Mouse (Mus musculus) heart, postnatal 25 days (tissue): ENCODE results near the gene Stn1. TPM values are rescaled to one million over a fixed set of nuclear protein-coding genes. Genes with fewer than 3 reads are reported as not detected.

Experiments used
- DNase-seq: peaks from one replicate; pipeline ENCODE4 v3.0.0; 2022; ENCODE audit warnings: low spot score
- intact Hi-C: fragments of 180-260 bp; cut with DNase I; formaldehyde crosslinking; loops from one replicate; pipeline ENCODE4 v1.15.1; 2025
- total RNA-seq, 2 experiments: library from RNA; stranded (reverse); gene quantifications; 2 replicates each; pipeline ENCODE4 v1.2.3; 2021

Gene Stn1
- total RNA-seq, 2 experiments from 2014 or later: 17.8 to 18.9 TPM

DNA sequence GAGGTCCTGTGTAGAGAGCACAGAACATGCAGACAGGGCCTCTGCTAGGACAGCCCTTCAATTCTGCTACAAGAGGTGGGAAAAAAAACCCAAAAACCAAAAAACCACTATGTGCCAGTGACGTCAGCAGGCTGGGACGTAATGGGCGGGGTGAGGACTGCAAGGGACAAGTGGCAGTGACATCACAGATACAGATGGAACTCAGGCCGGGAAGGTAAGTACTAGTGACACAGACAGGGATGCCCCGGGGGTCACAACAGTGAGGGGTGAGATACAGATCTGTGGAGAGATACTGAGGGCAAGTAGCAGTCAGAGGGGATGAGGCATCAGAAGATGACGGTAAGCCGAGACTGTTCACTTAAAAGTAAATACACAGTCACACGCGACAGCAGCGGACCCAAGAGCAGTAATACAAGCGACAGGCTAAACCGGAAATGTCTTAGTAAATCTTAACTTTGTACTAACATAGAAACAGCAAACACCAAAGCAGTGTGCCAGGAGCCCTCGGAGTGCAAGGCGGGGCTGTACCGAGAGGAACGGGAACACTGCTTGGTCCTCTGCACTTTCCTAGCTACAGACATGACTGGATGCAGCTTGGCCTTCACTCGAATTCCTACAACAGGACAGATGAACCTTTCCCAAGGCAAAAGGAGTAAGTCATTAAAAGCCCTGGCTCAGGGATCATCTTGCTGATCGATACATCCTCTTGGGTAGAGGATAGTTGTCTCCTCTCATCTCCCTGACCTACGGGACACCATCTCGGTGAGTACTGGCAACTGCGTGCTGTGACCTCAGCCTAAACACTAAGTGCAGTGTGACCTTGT lies 24.3 kb downstream of the Stn1 start:
- no peak for DNase-seq
- intact Hi-C loops: loop anchor here (2.0 kb wide), 1 partner anchor 68 kb away; no protein-coding TSS in a partner anchor

DNA sequence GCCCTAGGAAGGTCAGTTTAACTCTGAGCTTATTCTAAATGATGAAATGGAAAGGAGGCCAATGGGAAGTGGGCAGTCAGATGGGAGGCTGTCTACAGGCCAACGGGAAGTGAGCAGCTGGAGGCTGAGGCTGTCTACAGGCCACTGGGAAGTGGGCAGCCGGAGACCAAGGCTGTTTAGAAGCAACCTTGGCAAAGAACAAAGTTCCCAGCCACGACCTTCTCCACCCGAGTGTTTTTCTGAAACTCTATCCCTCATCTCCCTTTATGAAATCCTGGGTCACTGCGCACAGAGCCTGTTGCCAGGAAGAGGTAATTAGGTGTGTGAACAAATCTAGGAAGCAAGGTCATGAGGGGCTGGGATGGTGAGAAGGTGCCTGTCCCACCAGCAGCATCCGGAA lies 25.3 kb downstream of the Stn1 start:
- no peak for DNase-seq
- intact Hi-C loops: loop anchor here (2.0 kb wide), 1 partner anchor 69 kb away; no protein-coding TSS in a partner anchor

DNA sequence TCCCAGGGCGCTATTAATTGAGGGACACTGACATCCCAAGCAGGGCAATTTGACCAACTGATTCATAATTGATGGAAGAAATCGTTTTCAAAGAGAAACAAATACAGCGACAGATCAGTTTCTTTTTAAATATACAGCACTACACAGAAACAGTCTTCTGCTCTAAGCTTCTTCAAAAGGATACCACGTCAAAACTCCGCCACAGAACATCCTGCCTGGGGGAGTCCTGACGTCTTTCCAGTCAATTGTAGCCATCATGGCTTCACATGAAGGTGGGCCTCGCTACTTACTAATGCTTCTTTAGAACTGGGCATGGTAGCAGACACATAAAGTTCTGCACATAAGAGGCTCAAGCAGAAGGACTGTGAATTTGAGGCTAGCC lies 26.0 kb downstream of the Stn1 start:
- intact Hi-C loops: no loop called here
- DNase-seq: no peak

DNA sequence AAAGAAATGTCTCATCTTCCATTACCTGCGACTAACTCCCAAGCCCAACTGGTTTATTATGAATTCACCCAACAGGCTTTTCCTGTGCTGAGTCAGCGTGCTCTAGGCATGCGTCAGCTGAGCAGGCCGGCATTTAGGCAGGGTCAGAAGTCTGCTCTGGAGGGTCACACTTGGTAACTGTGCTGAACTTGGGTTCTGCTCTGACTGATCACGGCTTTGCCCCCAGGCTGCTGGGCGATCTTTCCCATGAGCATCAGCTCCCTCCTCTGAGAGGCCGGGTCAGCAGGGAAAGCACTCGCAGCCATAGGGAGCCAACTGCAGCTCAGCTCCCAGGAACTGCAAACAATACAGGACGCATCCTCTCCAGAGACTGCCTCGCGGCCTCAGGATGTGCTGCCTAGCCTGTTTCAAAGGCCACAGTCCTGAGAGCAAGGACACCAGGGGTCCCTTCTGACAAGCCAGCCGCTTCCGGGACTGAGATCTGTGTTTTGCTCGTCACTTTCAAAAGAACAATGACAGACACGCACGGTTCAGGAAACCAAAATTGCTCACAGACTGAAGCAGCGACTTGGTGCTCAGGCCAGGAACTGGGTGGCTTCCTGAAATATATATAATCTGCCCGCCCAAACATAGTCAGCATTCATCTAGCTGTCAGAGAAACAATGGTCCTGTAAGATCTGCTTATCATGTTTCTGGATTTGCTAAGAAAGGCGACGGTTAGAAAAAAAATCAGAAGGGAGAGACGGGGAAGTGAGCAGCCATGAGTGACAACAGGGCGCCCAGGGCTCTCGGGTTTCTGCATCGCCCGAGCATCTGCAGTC lies 26.6 kb downstream of the Stn1 start:
- intact Hi-C loops: no loop called here
- DNase-seq: no peak

DNA sequence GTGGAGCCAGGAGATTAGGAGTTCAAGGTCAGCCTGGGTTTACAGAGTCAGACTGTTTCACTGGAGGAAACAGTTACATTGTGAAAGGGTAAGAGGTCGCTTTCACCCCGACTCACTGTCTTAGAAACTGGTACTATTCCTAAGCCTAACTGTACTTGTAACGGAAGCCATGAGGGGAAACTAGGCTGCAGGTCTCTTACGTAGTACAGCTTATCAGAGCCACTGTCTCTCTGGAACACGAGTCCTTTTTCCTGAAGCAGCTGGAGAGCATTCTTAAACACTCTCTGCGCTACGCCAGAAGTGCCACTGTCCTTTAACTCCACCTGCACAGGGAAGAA lies 27.2 kb downstream of the Stn1 start:
- intact Hi-C loops: no loop called here
- no peak for DNase-seq

DNA sequence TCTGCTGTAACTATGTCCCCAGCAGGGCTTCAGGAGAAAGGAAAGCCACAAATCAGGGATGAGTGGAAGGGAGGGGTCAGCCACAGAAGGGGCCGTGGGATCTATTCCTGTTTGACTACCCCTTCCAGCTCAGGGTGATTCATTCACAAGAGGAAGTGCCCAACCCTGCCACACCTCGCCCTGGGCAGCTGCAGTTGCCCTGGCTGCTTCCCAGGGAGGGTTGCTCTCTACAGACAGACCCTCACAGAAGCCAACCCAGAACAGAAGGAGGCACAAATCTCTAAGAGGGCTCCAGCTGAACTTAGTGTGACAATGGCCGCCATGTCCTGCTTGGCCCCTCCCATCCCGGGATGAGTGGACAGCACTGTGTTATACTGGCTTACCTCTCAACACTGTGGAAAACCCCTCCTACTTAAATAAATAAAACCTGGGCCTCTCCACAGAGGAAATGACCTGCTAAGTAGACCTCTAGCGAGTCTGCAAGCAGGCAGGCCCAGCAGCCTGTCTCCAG lies 28.5 kb downstream of the Stn1 start:
- no peak for DNase-seq

DNA sequence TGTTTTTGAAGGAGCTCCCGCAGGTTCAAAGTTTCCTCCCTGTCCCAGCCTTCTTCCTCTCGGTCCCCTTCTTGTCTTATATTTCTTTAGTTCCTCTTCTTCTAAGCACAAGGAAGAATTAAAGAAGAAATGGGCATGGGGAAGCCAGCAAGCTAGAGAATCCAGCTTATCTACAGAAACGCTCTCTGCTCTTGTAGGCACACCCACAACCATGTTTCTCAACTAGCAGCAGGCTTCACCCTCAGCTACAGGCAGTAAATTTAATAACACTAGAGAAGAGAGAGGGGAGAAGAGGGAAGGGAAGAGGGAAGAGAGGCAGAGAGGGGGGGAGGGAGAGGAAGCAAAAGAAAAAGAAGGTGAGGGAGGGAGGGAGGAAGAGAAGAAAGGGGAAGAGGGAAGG lies 29.1 kb downstream of the Stn1 start:
- intact Hi-C loops: loop anchor here (5.0 to 10.0 kb wide), 5 partner anchors 109 to 289 kb away; partner anchors contain the start of gene Sfr1
- no peak for DNase-seq

More for the DNA sequence above, 28.5 kb downstream of the Stn1 start:
- intact Hi-C loops: loop anchor here (5.0 to 10.0 kb wide), 5 partner anchors 108 to 288 kb away; partner anchors contain the start of gene Sfr1

DNA sequence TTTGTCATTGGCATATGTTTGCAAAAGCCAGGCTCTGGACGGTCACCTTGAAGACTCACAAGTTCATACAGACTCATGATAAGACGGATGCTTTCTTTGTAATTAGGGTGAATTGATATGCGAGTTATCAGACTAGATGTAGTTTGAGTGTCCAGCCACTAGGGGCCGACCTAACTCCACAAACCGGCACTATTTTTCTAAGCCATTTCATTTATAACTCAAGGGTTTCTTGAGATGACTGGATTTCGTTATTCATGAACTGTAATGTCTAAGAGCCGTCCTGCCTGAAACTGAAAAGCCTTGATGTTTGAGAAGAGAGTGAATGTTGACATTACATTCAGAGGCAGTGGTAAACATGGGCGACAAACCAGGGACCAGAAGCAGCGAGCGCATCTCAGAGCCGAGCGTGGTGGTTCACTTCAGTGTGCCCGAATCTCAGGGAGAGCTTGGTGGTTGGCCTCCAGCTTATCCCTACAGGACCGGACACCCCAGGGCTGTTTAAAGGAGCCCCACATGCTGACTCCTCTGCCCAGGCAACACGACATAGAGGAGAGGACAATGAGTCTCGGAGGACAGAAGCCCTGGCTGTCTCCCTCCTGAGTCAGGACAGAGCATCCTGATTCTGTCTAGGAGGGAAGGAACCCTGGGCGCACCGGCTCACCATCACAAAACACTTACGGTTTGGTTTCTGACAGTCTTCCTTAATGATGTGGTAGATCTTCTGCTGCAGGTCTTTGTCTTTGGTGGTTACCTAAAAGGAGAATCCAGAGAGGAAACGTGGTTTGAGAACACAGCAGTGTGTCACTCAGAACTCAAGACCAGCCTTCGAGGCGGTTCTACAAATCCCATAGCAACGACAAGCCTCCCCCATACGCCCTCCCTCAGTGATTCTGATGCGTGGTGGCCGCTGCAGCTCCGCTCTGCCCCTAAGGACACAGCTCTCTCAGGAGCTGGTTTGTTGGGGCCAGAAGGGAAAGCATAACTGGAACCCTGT lies 29.9 kb downstream of the Stn1 start:
- intact Hi-C loops: loop anchor here (2.0 to 10.0 kb wide), 7 partner anchors 110 to 313 kb away; partner anchors contain the start of gene Sfr1
- no peak for DNase-seq

DNA sequence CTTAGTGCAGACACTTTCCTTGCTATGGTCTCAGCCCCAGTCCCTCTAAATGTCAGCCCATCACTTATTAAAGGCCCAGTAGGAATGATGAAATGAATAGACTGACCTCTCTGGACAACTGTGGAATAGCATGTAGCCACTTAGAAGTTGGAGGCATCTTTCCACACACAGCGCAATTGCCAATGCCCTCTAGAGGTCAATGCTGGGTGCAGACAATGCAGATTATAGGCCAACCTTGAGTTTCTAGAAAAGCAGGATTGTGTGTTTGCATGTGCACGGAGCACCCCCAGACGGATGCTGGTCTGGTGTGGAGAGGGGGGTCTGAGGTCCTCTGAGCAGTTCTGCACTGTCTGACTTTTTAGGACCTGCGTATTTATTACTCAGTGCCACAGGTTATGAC lies 33.7 kb downstream of the Stn1 start:
- intact Hi-C loops: loop anchor here (2.0 to 10.0 kb wide), 2 partner anchors 39 to 239 kb away; partner anchors contain the start of gene Sh3pxd2a
- DNase-seq: no peak

DNA sequence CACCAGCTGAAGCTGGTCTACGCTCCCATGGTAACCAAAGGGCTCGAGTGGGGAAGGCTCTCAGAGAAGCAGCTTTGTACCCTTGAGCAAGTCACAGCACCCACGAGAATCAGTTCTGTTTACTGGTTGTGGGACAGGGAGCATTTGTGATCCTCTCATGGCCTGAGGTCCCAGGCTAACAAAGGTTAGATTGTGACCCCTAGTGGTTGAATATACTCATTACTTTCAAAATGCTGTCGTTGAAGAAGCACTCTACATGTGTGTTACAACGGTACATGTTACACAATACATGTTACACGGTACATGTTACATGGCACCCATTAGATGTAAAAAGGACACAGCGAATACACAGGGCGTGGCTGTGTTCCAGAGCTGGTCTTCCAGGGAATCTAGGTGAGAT lies 34.7 kb downstream of the Stn1 start:
- intact Hi-C loops: loop anchor here (1.0 to 10.0 kb wide), 3 partner anchors 38 to 238 kb away; partner anchors contain the start of gene Sh3pxd2a
- no peak for DNase-seq

DNA sequence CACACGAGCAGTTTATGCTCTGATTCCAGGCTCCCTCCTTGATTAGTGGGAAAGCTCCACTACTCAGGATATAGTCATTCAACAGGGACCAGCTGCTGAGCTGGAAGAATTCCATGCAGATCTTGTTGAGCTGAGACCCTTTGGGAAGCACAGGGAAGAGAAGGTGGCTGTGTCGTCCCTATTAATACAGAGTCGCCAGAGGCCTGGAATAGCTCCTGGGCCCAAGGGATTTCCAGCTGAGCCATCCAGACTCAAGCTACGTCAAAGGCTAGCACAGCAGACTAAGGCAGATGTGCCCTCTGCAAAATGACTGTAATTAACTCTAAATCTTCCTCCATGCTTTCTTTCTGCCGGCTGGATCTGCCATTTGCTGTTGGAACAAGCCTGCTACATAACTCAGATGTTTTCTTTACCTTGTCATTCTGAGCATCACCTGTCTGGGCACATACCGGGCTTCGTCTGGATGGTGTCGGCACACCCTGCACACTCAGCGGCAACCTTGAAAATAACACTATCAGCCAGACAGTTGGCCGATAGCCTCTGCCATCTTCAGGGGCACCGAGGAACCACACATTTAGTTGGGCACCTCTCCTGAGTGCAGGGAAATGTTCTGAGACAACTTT lies 36.8 kb downstream of the Stn1 start:
- intact Hi-C loops: loop anchor here (10.0 kb wide), 1 partner anchor 236 kb away; no protein-coding TSS in a partner anchor
- no peak for DNase-seq

DNA sequence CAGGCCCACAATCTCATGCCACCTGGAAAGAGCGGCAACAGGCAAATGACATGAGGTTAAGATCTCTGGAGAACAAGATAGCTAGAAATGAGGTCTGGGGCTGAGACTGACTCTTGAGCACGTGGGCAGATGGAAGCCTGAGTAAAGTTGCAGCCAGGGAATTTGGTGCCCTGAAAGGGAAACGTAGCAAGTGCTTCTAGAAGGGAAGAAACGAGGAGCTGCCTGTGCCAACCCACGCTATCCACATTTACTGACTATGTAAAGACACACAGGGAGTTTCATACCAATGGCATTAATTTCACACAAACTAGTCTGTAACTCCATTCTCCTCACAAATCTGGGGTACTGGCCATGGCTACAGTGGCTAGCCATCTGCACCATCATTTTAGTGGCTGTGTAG lies 37.5 kb downstream of the Stn1 start:
- DNase-seq: no peak
- intact Hi-C loops: loop anchor here (10.0 kb wide), 1 partner anchor 235 kb away; no protein-coding TSS in a partner anchor

DNA sequence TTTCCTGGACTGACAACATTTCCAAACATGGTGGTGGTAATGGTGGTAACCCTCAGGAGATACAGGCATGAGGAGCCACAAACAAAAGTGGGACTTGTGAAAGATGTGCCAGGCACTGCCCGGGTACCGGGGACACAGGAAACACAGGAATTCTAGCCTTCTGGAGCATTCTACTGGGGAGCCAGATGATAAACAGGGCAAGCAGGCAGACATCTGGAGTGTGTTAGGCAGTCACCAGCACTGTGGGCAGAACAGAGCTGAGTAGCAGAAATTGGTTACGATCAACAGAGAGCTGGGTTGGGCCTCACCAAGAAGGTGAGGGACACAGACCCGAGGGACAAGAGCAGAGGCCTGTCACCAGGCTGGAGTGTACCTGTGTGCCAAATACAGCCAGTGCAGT lies 38.4 kb downstream of the Stn1 start:
- intact Hi-C loops: no loop called here
- no peak for DNase-seq

DNA sequence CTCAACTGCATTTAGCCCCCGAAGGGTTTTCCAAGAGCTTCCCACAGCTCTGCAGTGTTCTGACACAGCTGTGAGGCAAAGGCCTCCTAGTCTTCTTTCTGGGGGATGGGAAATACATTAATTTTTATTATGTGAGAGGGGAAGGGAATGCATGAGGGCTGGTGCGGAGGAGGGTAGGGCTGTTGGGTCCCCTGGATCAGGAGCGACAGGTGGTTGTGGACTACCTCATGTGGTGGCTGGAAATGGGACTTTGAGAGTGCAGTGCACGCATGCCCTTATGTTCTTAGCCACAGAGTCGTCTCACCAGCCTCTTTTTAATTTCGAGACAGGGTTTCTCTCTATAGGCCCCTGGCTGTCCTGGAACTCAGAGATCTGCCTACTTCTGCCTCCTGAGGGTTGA lies 39.6 kb downstream of the Stn1 start:
- no peak for DNase-seq
- intact Hi-C loops: no loop called here

DNA sequence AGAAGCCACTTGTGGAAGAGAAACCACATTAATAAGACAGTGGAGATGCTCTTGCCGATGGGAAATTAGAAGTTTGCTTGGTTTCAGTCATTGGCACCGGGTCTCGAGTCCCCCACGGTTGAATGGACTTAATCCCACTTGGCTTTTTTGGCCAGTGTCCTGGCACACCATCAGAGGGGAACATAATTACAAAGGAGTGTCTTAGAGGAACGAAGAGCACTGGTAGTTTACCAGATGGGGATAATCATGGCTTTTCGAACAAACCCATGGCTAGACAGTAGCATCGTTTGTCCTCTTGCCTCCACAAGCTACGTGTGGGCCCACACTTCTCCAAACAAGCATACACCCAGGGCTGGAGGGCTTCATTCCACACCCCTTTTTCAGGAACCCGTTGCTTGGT lies 40.0 kb downstream of the Stn1 start:
- intact Hi-C loops: no loop called here
- DNase-seq: no peak

DNA sequence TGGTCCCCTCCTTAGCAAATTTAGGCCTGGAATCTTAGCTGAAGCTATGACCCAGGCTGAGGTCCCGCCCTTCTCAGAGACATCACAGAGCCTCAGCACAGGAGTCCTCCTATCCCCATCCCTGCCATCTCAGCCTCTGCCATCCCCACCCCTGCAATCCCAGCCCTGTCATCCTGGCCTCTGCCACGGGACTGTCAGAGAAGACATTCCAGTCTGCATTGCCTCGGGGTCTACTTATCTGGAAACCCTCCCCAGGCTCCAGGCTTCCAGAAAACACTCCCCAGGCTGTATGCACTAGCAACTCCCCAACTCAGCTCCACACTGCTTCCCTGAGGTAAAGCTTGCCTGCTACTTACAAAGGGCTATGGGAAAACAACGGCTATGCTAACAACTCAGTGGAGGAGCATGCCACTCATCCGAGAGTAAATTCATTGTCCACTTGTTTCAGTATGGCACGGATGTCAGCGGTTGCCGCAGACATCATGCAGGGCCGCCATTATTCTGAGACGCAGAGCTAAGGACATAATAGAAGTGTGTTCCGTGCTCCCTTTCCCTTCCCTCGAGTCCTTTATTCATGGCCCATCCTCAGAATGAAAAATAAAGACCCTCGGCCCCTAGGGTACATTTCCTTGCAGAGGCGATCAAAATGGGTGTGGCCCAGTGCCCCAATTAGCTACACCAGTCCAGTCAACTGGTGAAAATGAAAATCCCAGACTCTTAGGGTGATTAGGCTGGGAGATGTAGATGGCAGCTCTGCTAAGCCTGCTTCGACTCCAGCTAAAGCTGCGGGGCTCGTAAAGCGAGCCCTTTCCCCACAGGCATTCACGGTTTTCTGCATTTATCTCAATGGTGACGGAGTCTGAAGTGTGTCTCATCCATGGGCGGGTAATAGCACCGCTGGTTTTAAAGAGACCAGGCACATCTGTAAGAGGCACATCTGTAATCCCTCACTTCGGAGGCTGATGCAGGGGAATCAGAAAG lies 44.0 kb downstream of the Stn1 start:
- no peak for DNase-seq
- intact Hi-C loops: no loop called here

DNA sequence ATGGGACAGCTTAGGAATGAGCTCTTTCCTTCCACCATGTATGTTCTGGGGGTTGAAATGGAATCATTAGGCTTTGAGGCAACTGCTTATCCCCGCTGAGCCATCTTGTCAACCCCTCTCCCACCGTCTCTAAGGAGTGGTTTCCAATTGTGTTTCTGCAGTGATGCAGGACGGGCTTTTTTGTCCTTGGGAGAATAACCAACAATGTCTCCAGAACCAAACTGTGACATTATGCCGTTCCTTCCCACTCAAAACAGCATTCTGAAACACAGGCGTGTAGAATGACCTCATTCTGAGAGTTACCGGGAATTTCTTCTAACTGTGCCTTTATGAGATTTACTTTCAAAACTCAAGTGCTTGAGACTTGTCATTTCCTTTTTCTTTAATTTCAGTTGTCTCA lies 44.9 kb downstream of the Stn1 start:
- intact Hi-C loops: no loop called here
- no peak for DNase-seq

DNA sequence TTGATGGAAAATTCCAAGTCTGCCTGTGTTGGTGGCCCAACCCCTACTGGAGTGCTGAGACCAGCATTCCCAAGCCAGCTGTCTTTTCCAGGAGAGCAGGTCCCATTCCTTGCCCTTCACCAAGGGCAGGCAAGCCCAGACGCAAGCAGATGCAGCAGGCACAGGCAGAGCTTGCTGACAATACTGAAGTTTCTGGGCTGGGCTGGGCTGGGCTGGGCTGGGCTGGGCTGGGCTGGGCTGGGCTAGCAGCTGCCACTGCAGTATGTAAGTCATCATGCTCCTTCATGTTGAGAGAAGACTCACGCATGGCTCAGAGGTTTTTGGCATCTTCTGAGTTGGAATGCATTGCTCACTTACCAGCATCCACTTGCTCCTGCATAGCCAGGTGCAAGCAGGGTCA lies 45.5 kb downstream of the Stn1 start:
- no peak for DNase-seq
- intact Hi-C loops: no loop called here
